Mouse (Mus musculus): ENCODE data around the gene Ppcs. TPM values are rescaled to one million over a fixed set of nuclear protein-coding genes. Genes with fewer than 3 reads are reported as not detected.

Ppcs gene
- polyA plus RNA-seq, 1 experiment from 2014 or later: 21.0 TPM

Other genes with a start within 250 kb of the Ppcs start
- 7.7 and 12.0 TPM in 2 replicates for gene Zfp691, start 248.2 kb downstream of the Ppcs start, polyA plus RNA-seq (2016; fragmentation: Nextera tagmentation; extraction: Ambion mirVana)
- gene Ermap, start 232.4 kb downstream of the Ppcs start, polyA plus RNA-seq (2016; fragmentation: Nextera tagmentation; extraction: Ambion mirVana): 5.7 and 6.4 TPM in 2 replicates
- gene Svbp, start 227.1 kb downstream of the Ppcs start, polyA plus RNA-seq (2016; fragmentation: Nextera tagmentation; extraction: Ambion mirVana): 168 and 190 TPM in 2 replicates
- 0.20 TPM in 1 of 2 replicates, not detected in the other for gene Tmem269, start 204.2 kb downstream of the Ppcs start, polyA plus RNA-seq (2016; fragmentation: Nextera tagmentation; extraction: Ambion mirVana)
- 34.4 and 39.5 TPM in 2 replicates for gene AU022252, start 189.7 kb downstream of the Ppcs start, polyA plus RNA-seq (2016; fragmentation: Nextera tagmentation; extraction: Ambion mirVana)
- 14.6 and 17.7 TPM in 2 replicates for gene P3h1, start 189.5 kb downstream of the Ppcs start, polyA plus RNA-seq (2016; fragmentation: Nextera tagmentation; extraction: Ambion mirVana)
- 0.10 and 0.22 TPM in 2 replicates for gene Cldn19, start 167.0 kb downstream of the Ppcs start, polyA plus RNA-seq (2016; fragmentation: Nextera tagmentation; extraction: Ambion mirVana)
- 1,189 and 1,315 TPM in 2 replicates for gene Ybx1, start 127.8 kb downstream of the Ppcs start, polyA plus RNA-seq (2016; fragmentation: Nextera tagmentation; extraction: Ambion mirVana)
- 86.7 and 96.4 TPM in 2 replicates for gene Ppih, start 101.9 kb downstream of the Ppcs start, polyA plus RNA-seq (2016; fragmentation: Nextera tagmentation; extraction: Ambion mirVana)
- gene Ccdc30, start 6.9 kb downstream of the Ppcs start, polyA plus RNA-seq (2016; fragmentation: Nextera tagmentation; extraction: Ambion mirVana): 11.7 and 15.7 TPM in 2 replicates
- 0.20 TPM in 1 of 2 replicates, not detected in the other for gene Zmynd12, start 394 bp upstream of the Ppcs start, polyA plus RNA-seq (2016; fragmentation: Nextera tagmentation; extraction: Ambion mirVana)
- gene Rimkla, start 70.2 kb upstream of the Ppcs start, polyA plus RNA-seq (2016; fragmentation: Nextera tagmentation; extraction: Ambion mirVana): 8.9 and 9.3 TPM in 2 replicates
- 28.9 and 29.2 TPM in 2 replicates for gene Foxj3, start 114.6 kb upstream of the Ppcs start, polyA plus RNA-seq (2016; fragmentation: Nextera tagmentation; extraction: Ambion mirVana)
- 3.8 and 4.6 TPM in 2 replicates for gene Frg2f1, start 117.1 kb upstream of the Ppcs start, polyA plus RNA-seq (2016; fragmentation: Nextera tagmentation; extraction: Ambion mirVana)
- gene Guca2a, start 215.3 kb upstream of the Ppcs start, polyA plus RNA-seq (2016; fragmentation: Nextera tagmentation; extraction: Ambion mirVana): not detected in 2 replicates
- not detected in 2 replicates for gene Guca2b, start 236.5 kb upstream of the Ppcs start, polyA plus RNA-seq (2016; fragmentation: Nextera tagmentation; extraction: Ambion mirVana)